Mouse (Mus musculus): ENCODE measurements around the gene Szt2. TPM values are rescaled to one million over a fixed set of nuclear protein-coding genes. Genes with fewer than 3 reads are reported as not detected.

Szt2 gene
- polyA plus RNA-seq, 1 experiment from 2014 or later = 11.8 TPM

DNA sequence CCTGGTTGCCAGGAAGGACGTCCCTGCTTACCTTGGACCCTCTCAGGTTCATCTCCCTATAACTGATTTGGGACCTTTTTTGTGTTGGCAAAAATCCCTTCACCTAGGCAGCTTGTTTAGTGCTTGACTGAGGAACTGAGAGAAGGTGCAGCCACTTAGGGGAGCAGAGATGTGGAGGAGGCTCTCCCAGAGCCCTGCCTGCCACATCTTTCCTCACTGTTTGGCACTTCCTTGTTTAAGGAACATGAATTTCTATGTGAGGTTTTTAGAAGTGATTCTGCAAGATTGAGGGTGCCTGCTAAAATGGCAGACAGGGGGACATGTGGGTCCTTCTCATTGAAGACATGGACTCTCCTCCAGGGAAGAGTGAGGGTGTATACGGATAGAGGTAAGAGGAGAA lies 58.2 kb downstream of the Szt2 start:
- no peak overlapping the region for H3K27ac ChIP-seq
- no peaks in the 10 kb centered on the region for H3K9me3 ChIP-seq
- H3K4me2 ChIP-seq (replicated peaks) = no peak overlapping the region

DNA sequence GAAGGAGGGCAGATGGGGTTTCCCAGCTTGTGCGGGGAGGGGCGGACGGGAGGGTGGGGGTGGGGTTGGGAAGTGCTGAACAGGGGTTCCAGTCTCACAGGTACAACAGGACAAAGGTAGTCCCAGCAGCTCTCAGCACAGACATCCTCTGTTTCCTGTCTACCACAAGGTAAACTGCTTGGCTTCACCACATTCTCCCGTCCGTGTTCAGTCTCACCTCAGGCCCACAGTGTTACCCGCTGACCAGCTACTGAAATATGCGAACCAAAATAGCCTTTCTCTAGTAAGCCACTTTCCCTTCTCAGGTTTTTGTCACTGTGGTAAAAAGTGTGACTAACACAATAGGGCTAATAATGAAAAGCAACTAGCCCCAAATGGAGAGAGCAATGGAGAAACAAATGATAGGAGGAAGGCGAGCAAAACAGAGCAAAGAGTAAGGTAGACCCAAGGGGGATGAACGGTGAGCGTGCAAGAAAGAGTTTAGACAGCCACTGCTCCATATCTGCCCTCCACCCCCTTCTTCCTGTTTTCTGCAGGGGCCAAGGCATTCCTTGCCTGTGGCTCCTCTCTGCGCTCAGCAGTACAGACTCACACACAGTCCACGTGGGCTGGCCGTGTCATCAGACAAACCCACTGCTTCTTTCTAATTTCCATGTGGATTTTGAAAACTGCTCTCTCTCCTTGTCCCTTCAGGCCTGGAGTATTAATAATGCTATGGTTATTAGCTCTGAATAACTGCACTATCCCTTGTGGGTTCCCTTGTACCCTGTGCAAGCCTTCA lies 61.4 kb downstream of the Szt2 start:
- 74% methylated on average over 13 of the region's 13 CpGs for WGBS
- Histone ChIP-seq H3K27me3 (replicated peaks) (no peaks in the 10 kb centered on the region), H3K9me3 (no peaks in the 10 kb centered on the region), H3K4me2 (replicated peaks) (no peak overlapping the region), H3K9ac (no peak overlapping the region), H3K27ac (no peak overlapping the region), H3K4me1 (no peaks in the 10 kb centered on the region), H3K36me3 (no peaks in the 10 kb centered on the region), H3K4me3 (no peak overlapping the region)
- no peak for ATAC-seq (ENCODE audit: low FRiP score, low read depth)

More for the DNA sequence above, 58.2 kb downstream of the Szt2 start:
- no peak for ATAC-seq (ENCODE audit: low FRiP score, low read depth)
- H3K9ac ChIP-seq = no peak overlapping the region
- no peaks in the 10 kb centered on the region for H3K4me1 ChIP-seq
- H3K4me3 ChIP-seq = no peak overlapping the region
- WGBS = 85% methylated on average over 2 of the region's 2 CpGs
- no peaks in the 10 kb centered on the region for H3K27me3 ChIP-seq (replicated peaks)
- H3K36me3 ChIP-seq = no peaks in the 10 kb centered on the region

DNA sequence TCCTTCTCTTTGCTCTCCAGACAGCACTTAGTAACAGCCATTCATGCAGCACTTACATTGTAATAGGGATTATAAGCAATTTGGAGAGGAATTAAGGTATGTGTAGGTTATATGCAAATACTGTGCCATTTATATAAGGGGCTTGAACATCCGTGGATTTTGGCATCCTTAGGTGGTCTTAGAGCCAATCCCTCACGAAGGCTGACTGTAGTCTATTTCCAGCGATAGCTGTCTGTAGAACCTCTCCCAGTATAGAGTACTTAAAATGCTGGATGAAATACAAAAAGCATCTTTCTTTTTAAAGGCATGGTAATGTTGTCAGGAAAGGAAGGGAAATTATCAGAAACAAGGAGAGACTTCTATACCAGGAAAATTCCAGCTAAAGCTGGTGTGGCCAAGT lies 67.6 kb downstream of the Szt2 start:
- no peak for ATAC-seq (ENCODE audit: low FRiP score, low read depth)
- Histone ChIP-seq H3K27me3 (replicated peaks) (no peaks in the 10 kb centered on the region), H3K4me2 (replicated peaks) (no peak overlapping the region), H3K9me3 (no peaks in the 10 kb centered on the region), H3K9ac (no peak overlapping the region), H3K4me1 (no peaks in the 10 kb centered on the region), H3K27ac (no peak overlapping the region), H3K4me3 (no peak overlapping the region), H3K36me3 (no peaks in the 10 kb centered on the region)
- WGBS = 88% methylated on average over 3 of the region's 3 CpGs

GRCm38 (mm10) chr4:118336658-118337057 lies 72.4 kb downstream of the Szt2 start:
- Histone ChIP-seq H3K9me3 (no peaks in the 10 kb centered on the region), H3K4me3 (no peak overlapping the region), H3K27me3 (replicated peaks) (no peaks in the 10 kb centered on the region), H3K4me2 (replicated peaks) (no peak overlapping the region), H3K9ac (no peak overlapping the region), H3K36me3 (no peaks in the 10 kb centered on the region), H3K4me1 (no peaks in the 10 kb centered on the region), H3K27ac (no peak overlapping the region)
- ATAC-seq (ENCODE audit: low FRiP score, low read depth) = peak; percentile 41; the same call in 1 of the 2 replicates
- 16% methylated on average over 7 of the region's 7 CpGs for WGBS

- Histone ChIP-seq H3K4me2 (replicated peaks) (no peak overlapping the region), H3K9me3 (no peaks in the 10 kb centered on the region), H3K4me1 (no peaks in the 10 kb centered on the region), H3K4me3 (no peak overlapping the region), H3K27me3 (replicated peaks) (no peaks in the 10 kb centered on the region), H3K27ac (no peak overlapping the region), H3K36me3 (no peaks in the 10 kb centered on the region), H3K9ac (no peak overlapping the region)
- no peak for ATAC-seq (ENCODE audit: low FRiP score, low read depth)
- 88% methylated on average over 4 of the region's 4 CpGs for WGBS
Measured at GRCm38 (mm10) chr4:118335991-118336390, 73.1 kb downstream of the Szt2 start.

GRCm38 (mm10) chr4:118331777-118332176 lies 77.3 kb downstream of the Szt2 start:
- Histone ChIP-seq H3K4me2 (replicated peaks) (no peak overlapping the region), H3K36me3 (no peaks in the 10 kb centered on the region), H3K9ac (no peak overlapping the region), H3K27me3 (replicated peaks) (no peaks in the 10 kb centered on the region), H3K27ac (no peak overlapping the region), H3K4me1 (no peaks in the 10 kb centered on the region), H3K4me3 (no peak overlapping the region), H3K9me3 (no peaks in the 10 kb centered on the region)
- 68% methylated on average over 4 of the region's 4 CpGs for WGBS
- ATAC-seq (ENCODE audit: low FRiP score, low read depth) = no peak

- Histone ChIP-seq H3K4me1 (no peaks in the 10 kb centered on the region), H3K9ac (no peak overlapping the region), H3K9me3 (no peaks in the 10 kb centered on the region), H3K4me3 (no peak overlapping the region), H3K27ac (no peak overlapping the region), H3K4me2 (replicated peaks) (no peak overlapping the region), H3K36me3 (no peaks in the 10 kb centered on the region), H3K27me3 (replicated peaks) (no peaks in the 10 kb centered on the region)
- WGBS = 59% methylated on average over 7 of the region's 7 CpGs
- ATAC-seq (ENCODE audit: low FRiP score, low read depth) = no peak
Measured at GRCm38 (mm10) chr4:118326476-118326875, 82.6 kb downstream of the Szt2 start.

- H3K9ac ChIP-seq = no peak overlapping the region
- no peak for ATAC-seq (ENCODE audit: low FRiP score, low read depth)
- 83% methylated on average over 2 of the region's 2 CpGs for WGBS
- H3K4me1 ChIP-seq = peaks cover 3% of the 10 kb centered on the region; the same call in 1 of the 2 replicates
- no peaks in the 10 kb centered on the region for H3K27me3 ChIP-seq (replicated peaks)
- no peak overlapping the region for H3K4me2 ChIP-seq (replicated peaks)
- no peaks in the 10 kb centered on the region for H3K36me3 ChIP-seq
- H3K9me3 ChIP-seq = no peaks in the 10 kb centered on the region
- H3K27ac ChIP-seq = no peak overlapping the region
- no peak overlapping the region for H3K4me3 ChIP-seq
Measured at GRCm38 (mm10) chr4:118320636-118321035, 88.4 kb downstream of the Szt2 start.

GRCm38 (mm10) chr4:118319706-118320344 lies 89.2 kb downstream of the Szt2 start:
- H3K9me3 ChIP-seq = no peaks in the 10 kb centered on the region
- no peaks in the 10 kb centered on the region for H3K36me3 ChIP-seq
- peaks cover 3% of the 10 kb centered on the region; the same call in 1 of the 2 replicates for H3K4me1 ChIP-seq
- H3K4me2 ChIP-seq (replicated peaks) = peak overlapping the region; percentile 33
- no peak for ATAC-seq (ENCODE audit: low FRiP score, low read depth)
- H3K9ac ChIP-seq = no peak overlapping the region
- no peak overlapping the region for H3K4me3 ChIP-seq
- no peaks in the 10 kb centered on the region for H3K27me3 ChIP-seq (replicated peaks)
- WGBS = 37% methylated on average over 8 of the region's 8 CpGs
- no peak overlapping the region for H3K27ac ChIP-seq

DNA sequence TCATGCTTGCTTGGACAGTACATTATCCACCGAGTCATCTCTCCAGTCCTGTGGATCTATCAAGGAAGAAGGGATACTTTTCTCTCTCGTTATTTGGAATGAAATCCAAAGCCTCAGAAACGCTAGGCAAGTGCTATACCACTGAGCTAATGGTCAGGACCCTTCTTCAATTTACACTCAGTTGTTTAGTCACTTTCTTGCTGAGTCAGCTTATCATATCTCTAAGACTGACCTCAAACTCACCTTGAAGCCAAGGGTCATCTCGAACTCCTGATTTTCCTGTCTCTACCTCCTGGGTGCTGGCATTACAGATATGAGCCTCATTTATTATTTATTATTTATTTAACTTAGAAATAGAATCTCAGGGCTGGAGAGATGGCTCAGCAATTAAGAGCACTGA lies 92.4 kb downstream of the Szt2 start:
- H3K27ac ChIP-seq = no peak overlapping the region
- no peak for ATAC-seq (ENCODE audit: low FRiP score, low read depth)
- no peak overlapping the region for H3K4me3 ChIP-seq
- H3K9me3 ChIP-seq = no peaks in the 10 kb centered on the region
- H3K36me3 ChIP-seq = no peaks in the 10 kb centered on the region
- H3K9ac ChIP-seq = no peak overlapping the region
- no peaks in the 10 kb centered on the region for H3K27me3 ChIP-seq (replicated peaks)
- H3K4me2 ChIP-seq (replicated peaks) = no peak overlapping the region
- WGBS = 88% methylated on average over 4 of the region's 4 CpGs
- peaks cover 3% of the 10 kb centered on the region; the same call in 1 of the 2 replicates for H3K4me1 ChIP-seq

- Histone ChIP-seq H3K27me3 (replicated peaks) (no peaks in the 10 kb centered on the region), H3K9ac (no peak overlapping the region), H3K4me3 (no peak overlapping the region), H3K9me3 (no peaks in the 10 kb centered on the region), H3K27ac (no peak overlapping the region), H3K4me2 (replicated peaks) (no peak overlapping the region), H3K4me1 (peaks cover 3% of the 10 kb centered on the region; the same call in 1 of the 2 replicates), H3K36me3 (no peaks in the 10 kb centered on the region)
- WGBS = 60% methylated on average over 8 of the region's 8 CpGs
- ATAC-seq (ENCODE audit: low FRiP score, low read depth) = no peak
Measured at GRCm38 (mm10) chr4:118315286-118315685, 93.8 kb downstream of the Szt2 start.
